Comparison of ENCODE assay signal across 8 mouse cellular contexts in genomic region chr16:23609748-23610185, GRCm38 (mm10).
DNase-seq lines count a peak whose midpoint lies in the region; ATAC-seq and TF ChIP-seq lines count a peak whose summit lies in the region.

No protein-coding gene starts in this region.

- no peaks in the 10 kb centered on the region for H3K36me3 ChIP-seq in hindbrain, embryonic 16.5 days (ENCODE audit: control insufficient read depth, insufficient read depth, low read length)
- peaks cover 25% of the 10 kb centered on the region for H3K36me3 ChIP-seq in macrophage (ENCODE audit: inconsistent target)

- TF ChIP-seq POLR2A in cerebellum, adult 2 months (IDR thresholded peaks at IDR 0.05; ENCODE audit: borderline replicate concordance, insufficient read depth, low read length) = no peak

- peak overlapping the region; percentile 32 for H3K4me2 ChIP-seq in hindbrain, embryonic 16.5 days (ENCODE audit: low read length)

- peak overlapping the region; percentile 16 for H3K4me3 ChIP-seq in cerebellum, adult 2 months (replicated peaks; ENCODE audit: insufficient read depth, low read depth, low read length)
- H3K4me3 ChIP-seq in hindbrain, embryonic 16.5 days (ENCODE audit: low read length) = peak overlapping the region; percentile 4; the same call in 1 of the 2 replicates
- H3K4me3 ChIP-seq in macrophage (ENCODE audit: inconsistent target) = peak overlapping the region; percentile 73

- 13% methylated on average over 11 of the region's 11 CpGs for WGBS in cerebellum, adult 2 months
- 42% methylated on average over 11 of the region's 11 CpGs for WGBS in hindbrain, embryonic 16.5 days
- under 1% methylated on average over 11 of the region's 11 CpGs for WGBS in macrophage (ENCODE audit: missing documents)

- H3K79me2 ChIP-seq in macrophage (ENCODE audit: inconsistent target) = peaks cover 45% of the 10 kb centered on the region

- DNase-seq in gastrocnemius, adult 18-20 months (ENCODE audit: low spot score) = peak; percentile 36
- no peak for DNase-seq in gastrocnemius, adult 8-10 months (ENCODE audit: low spot score in 2 of 2)
- DNase-seq in cerebellum, adult 2 months = peak; percentile 39 to 54
- DNase-seq in layer of hippocampus, postnatal 25 days (ENCODE audit: extremely low spot score in 1 of 2, low spot score in 1 of 2) = peak; percentile 7
- peak; percentile 3 for DNase-seq in right cerebral cortex, postnatal 4 days

- peak; percentile 95 for ATAC-seq in frontal cortex, adult (ENCODE audit: low TSS enrichment)
- peak; percentile 65 for ATAC-seq in hindbrain, embryonic 16.5 days

- no peak for TF ChIP-seq CTCF in cerebellum, adult 2 months (IDR thresholded peaks at IDR 0.05; ENCODE audit: borderline replicate concordance, insufficient read depth, low read depth, low read length)

- H3K9ac ChIP-seq in hindbrain, embryonic 16.5 days (ENCODE audit: low read depth, low read length) = no peak overlapping the region

- no peaks in the 10 kb centered on the region for H3K27me3 ChIP-seq in cerebellum, adult 2 months (ENCODE audit: control insufficient read depth, insufficient read depth, low read length)
- H3K27me3 ChIP-seq in hindbrain, embryonic 16.5 days (replicated peaks; ENCODE audit: control insufficient read depth, insufficient read depth, low read length) = no peaks in the 10 kb centered on the region

- no peaks in the 10 kb centered on the region; the same call in 1 of the 2 replicates for H3K9me3 ChIP-seq in hindbrain, embryonic 16.5 days (ENCODE audit: control insufficient read depth, low read length)

- H3K27ac ChIP-seq in cerebellum, adult 2 months (ENCODE audit: insufficient read depth, low read length) = no peak overlapping the region
- no peak overlapping the region for H3K27ac ChIP-seq in hindbrain, embryonic 16.5 days (ENCODE audit: low read depth, low read length)
- H3K27ac ChIP-seq in macrophage = peak overlapping the region; percentile 95

- no peaks in the 10 kb centered on the region for H3K4me1 ChIP-seq in cerebellum, adult 2 months (ENCODE audit: control insufficient read depth, insufficient read depth, low read length)
- H3K4me1 ChIP-seq in hindbrain, embryonic 16.5 days (ENCODE audit: control insufficient read depth, insufficient read depth, low read depth, low read length) = no peaks in the 10 kb centered on the region

Comparison
In these comparisons a context has a peak if more than half of its experiments do, and no peak if none do; other contexts are left out.
1. DNase-seq: peak in gastrocnemius, adult 18-20 months (single experiment), cerebellum, adult 2 months (2 of 2), layer of hippocampus, postnatal 25 days (2 of 2) and right cerebral cortex, postnatal 4 days (single experiment); none in gastrocnemius, adult 8-10 months (0 of 2).
2. H3K4me3 ChIP-seq: peak in every context shown above with its lines; median percentile 73 in macrophage; 16 in cerebellum, adult 2 months; 4 in hindbrain, embryonic 16.5 days.